Comparison of ENCODE assay signal across 15 mouse cellular contexts in genomic region chr10:83116889-83117288, GRCm38 (mm10).
A peak's percentile ranks its signal among the peaks of the same experiment; 100 is the strongest.
DNase-seq lines count a peak whose midpoint lies in the region; ATAC-seq and TF ChIP-seq lines count a peak whose summit lies in the region.
"Had no signal": no experiment of that assay in that cellular context is flagged by ENCODE, and none has a peak within 500 bp of the region (broad histone marks: within the 10 kb centered on the region; RNA-seq: fewer than 3 reads in every experiment).

No protein-coding gene starts in this region.

- H3K36me3 ChIP-seq in forebrain, postnatal 0 days (ENCODE audit: insufficient read depth): no peaks in the 10 kb centered on the region
- no peaks in the 10 kb centered on the region for H3K36me3 ChIP-seq in forebrain, embryonic 11.5 days (ENCODE audit: control insufficient read depth, insufficient read depth, low read length)
- H3K36me3 ChIP-seq in liver, postnatal 0 days (replicated peaks; ENCODE audit: insufficient read depth, low read length): no peaks in the 10 kb centered on the region
- H3K36me3 ChIP-seq in midbrain, embryonic 15.5 days (replicated peaks): no peaks in the 10 kb centered on the region
- H3K36me3 ChIP-seq: neural tube, embryonic 12.5 days had no signal

- ATAC-seq in forebrain, postnatal 0 days: peak; percentile 30
- no peak for ATAC-seq in forebrain, embryonic 11.5 days (replicated peaks; ENCODE audit: low FRiP score)
- ATAC-seq in liver, postnatal 0 days: no peak; the same call in 1 of the 2 replicates
- peak; percentile 25; the same call in 1 of the 2 replicates for ATAC-seq in midbrain, embryonic 15.5 days (replicated peaks)
- ATAC-seq: activated CD4-positive, CD25-positive, alpha-beta regulatory T cell, adult 4 months had no signal

- TF ChIP-seq EP300 in liver, postnatal 0 days (IDR thresholded peaks at IDR 0.05; ENCODE audit: low read depth): no peak

- peak; percentile 59 for DNase-seq in forebrain, postnatal 0 days
- no peak for DNase-seq in forebrain, embryonic 11.5 days (ENCODE audit: low spot score)
- DNase-seq in liver: peak; percentile 47
- no peak for DNase-seq in liver, postnatal 0 days
- DNase-seq in c-Kit-positive CD71-positive TER-119-positive erythroid progenitor cells, embryonic 14.5 days (ENCODE audit: low spot score): peak; percentile 14
- DNase-seq in urinary bladder, postnatal 25 days (ENCODE audit: low spot score): no peak
- DNase-seq in cerebellum, adult 11-12 months: no peak
- DNase-seq: embryo, embryonic 11 days; gastrocnemius, postnatal 10 days; kidney, adult 9 months had no signal

- no peak overlapping the region for H3K4me2 ChIP-seq in forebrain, postnatal 0 days (ENCODE audit: low read depth)
- H3K4me2 ChIP-seq in forebrain, embryonic 11.5 days (ENCODE audit: low read depth, low read length, severe bottlenecking): no peak overlapping the region
- no peak overlapping the region for H3K4me2 ChIP-seq in liver, postnatal 0 days (ENCODE audit: low read depth, low read length)
- H3K4me2 ChIP-seq in midbrain, embryonic 15.5 days: no peak overlapping the region
- H3K4me2 ChIP-seq: neural tube, embryonic 12.5 days had no signal

- H3K4me1 ChIP-seq in forebrain, postnatal 0 days (ENCODE audit: insufficient read depth): peaks cover 10% of the 10 kb centered on the region
- H3K4me1 ChIP-seq in forebrain, embryonic 11.5 days (replicated peaks; ENCODE audit: control insufficient read depth, insufficient read depth, low read length): no peaks in the 10 kb centered on the region
- H3K4me1 ChIP-seq in liver, postnatal 0 days (ENCODE audit: insufficient read depth): no peaks in the 10 kb centered on the region; the same call in 1 of the 2 replicates
- H3K4me1 ChIP-seq in midbrain, embryonic 15.5 days: peaks cover 37% of the 10 kb centered on the region

- TF ChIP-seq CTCF in forebrain, postnatal 0 days (IDR thresholded peaks at IDR 0.05; ENCODE audit: low read depth): no peak
- no peak for TF ChIP-seq CTCF in liver, postnatal 0 days (IDR thresholded peaks at IDR 0.05; ENCODE audit: low read depth)

- no peaks in the 10 kb centered on the region for H3K27me3 ChIP-seq in forebrain, postnatal 0 days (ENCODE audit: insufficient read depth, low read length)
- no peaks in the 10 kb centered on the region for H3K27me3 ChIP-seq in forebrain, embryonic 11.5 days (ENCODE audit: control insufficient read depth, insufficient read depth, low read length)
- no peaks in the 10 kb centered on the region for H3K27me3 ChIP-seq in liver, postnatal 0 days (ENCODE audit: insufficient read depth, low read length)
- H3K27me3 ChIP-seq in midbrain, embryonic 15.5 days (replicated peaks): no peaks in the 10 kb centered on the region
- H3K27me3 ChIP-seq: CH12.LX; neural tube, embryonic 12.5 days had no signal

- no peak overlapping the region for H3K9ac ChIP-seq in forebrain, postnatal 0 days
- no peak overlapping the region for H3K9ac ChIP-seq in forebrain, embryonic 11.5 days (ENCODE audit: low read length)
- H3K9ac ChIP-seq in liver, postnatal 0 days (replicated peaks): no peak overlapping the region
- H3K9ac ChIP-seq in midbrain, embryonic 15.5 days: no peak overlapping the region
- H3K9ac ChIP-seq: neural tube, embryonic 12.5 days had no signal

- no peak overlapping the region for H3K4me3 ChIP-seq in forebrain, postnatal 0 days (ENCODE audit: low read depth, low read length)
- H3K4me3 ChIP-seq in forebrain, embryonic 11.5 days (ENCODE audit: low read depth, low read length): no peak overlapping the region
- H3K4me3 ChIP-seq in liver, postnatal 0 days (ENCODE audit: low read depth, low read length): no peak overlapping the region
- H3K4me3 ChIP-seq in midbrain, embryonic 15.5 days: no peak overlapping the region
- H3K4me3 ChIP-seq: neural tube, embryonic 12.5 days had no signal

- H3K9me3 ChIP-seq in forebrain, postnatal 0 days (ENCODE audit: low read length): no peaks in the 10 kb centered on the region
- H3K9me3 ChIP-seq in forebrain, embryonic 11.5 days (ENCODE audit: control insufficient read depth, low read length): no peaks in the 10 kb centered on the region
- no peaks in the 10 kb centered on the region for H3K9me3 ChIP-seq in liver, postnatal 0 days (ENCODE audit: low read length)
- H3K9me3 ChIP-seq in midbrain, embryonic 15.5 days: no peaks in the 10 kb centered on the region
- H3K9me3 ChIP-seq: neural tube, embryonic 12.5 days had no signal

- WGBS in forebrain, postnatal 0 days: 16% methylated on average over 11 of the region's 11 CpGs
- WGBS in forebrain, embryonic 11.5 days: 65% methylated on average over 11 of the region's 11 CpGs
- WGBS in liver, postnatal 0 days (ENCODE audit: insufficient replicate concordance): 55% methylated on average over 11 of the region's 11 CpGs
- 16% methylated on average over 11 of the region's 11 CpGs for WGBS in midbrain, embryonic 15.5 days

- H3K27ac ChIP-seq in forebrain, postnatal 0 days (ENCODE audit: low read depth, low read length): no peak overlapping the region
- H3K27ac ChIP-seq in forebrain, embryonic 11.5 days (ENCODE audit: low read depth, low read length): no peak overlapping the region
- no peak overlapping the region for H3K27ac ChIP-seq in liver, postnatal 0 days (ENCODE audit: low read depth)
- peak overlapping the region; percentile 54 for H3K27ac ChIP-seq in midbrain, embryonic 15.5 days
- H3K27ac ChIP-seq: neural tube, embryonic 12.5 days; stomach, postnatal 0 days had no signal

Comparison
In these comparisons a context has a peak if more than half of its experiments do, and no peak if none do; other contexts are left out.
1. ATAC-seq: peak in forebrain, postnatal 0 days (single experiment) and midbrain, embryonic 15.5 days (single experiment); none in forebrain, embryonic 11.5 days (single experiment) and liver, postnatal 0 days (single experiment).
2. DNase-seq: peak in forebrain, postnatal 0 days (single experiment), liver (single experiment) and c-Kit-positive CD71-positive TER-119-positive erythroid progenitor cells, embryonic 14.5 days (single experiment); none in forebrain, embryonic 11.5 days (single experiment), liver, postnatal 0 days (single experiment), urinary bladder, postnatal 25 days (single experiment) and cerebellum, adult 11-12 months (single experiment).